Mouse (Mus musculus) hindbrain, postnatal 0 days (tissue): ENCODE data around the gene Ofd1. TPM values are rescaled to one million over a fixed set of nuclear protein-coding genes. Genes with fewer than 3 reads are reported as not detected.

Experiments used
- ATAC-seq: fragments of 200-750 bp; cut with Nextera tagmentation; 2 replicates; pipeline ENCODE4 v1.8.0; 2017; ENCODE audit warnings: mild to moderate bottlenecking, moderate TSS enrichment, moderate library complexity
- DNase-seq: peaks from one replicate; pipeline ENCODE4 v3.0.0-alpha.2; 2015; ENCODE audit warnings: low spot score
- H3K27ac ChIP-seq: fragments of 300-500 bp; sonication (generic); 2 replicates; pipeline ENCODE4 v1.5.1; 2014; ENCODE audit warnings: mild to moderate bottlenecking
- H3K27me3 ChIP-seq: fragments of 300-500 bp; sonication (generic); 2 replicates; pipeline ENCODE4 v1.6.1; 2014; ENCODE audit warnings: low read length, mixed read lengths; ENCODE audit not compliant: insufficient read depth
- H3K36me3 ChIP-seq: fragments of 300-500 bp; sonication (generic); 2 replicates; pipeline ENCODE4 v1.6.1; 2014; ENCODE audit warnings: low read length, mixed read lengths; ENCODE audit not compliant: insufficient read depth
- H3K4me1 ChIP-seq: fragments of 300-500 bp; sonication (generic); 2 replicates; pipeline ENCODE4 v1.6.1; 2014; ENCODE audit warnings: antibody characterized with exemption, low read length, mixed read lengths; ENCODE audit not compliant: insufficient read depth
- H3K4me2 ChIP-seq: fragments of 300-500 bp; sonication (generic); 2 replicates; pipeline ENCODE4 v1.6.1; 2014; ENCODE audit warnings: low read depth, mild to moderate bottlenecking, low read length, moderate library complexity, mixed read lengths
- H3K4me3 ChIP-seq: fragments of 300-500 bp; sonication (generic); 2 replicates; pipeline ENCODE4 v1.5.1; 2014; ENCODE audit warnings: low read length
- H3K9ac ChIP-seq: fragments of 300-500 bp; sonication (generic); replicated peaks from 2 replicates; pipeline ENCODE4 v1.6.1; 2014; ENCODE audit warnings: mild to moderate bottlenecking, low read length, moderate library complexity, mixed read lengths
- H3K9me3 ChIP-seq: fragments of 300-500 bp; sonication (generic); 2 replicates; pipeline ENCODE4 v1.6.1; 2016; ENCODE audit warnings: low read length, mixed read lengths
- CTCF ChIP-seq: IDR thresholded peaks from 2 replicates; pipeline ENCODE4 v1.5.1; 2016; ENCODE audit warnings: antibody characterized with exemption, control low read depth, low read depth
- WGBS: fragments of 180-500 bp; shearing (Covaris S2); extraction: QIAGEN DNeasy Blood & Tissue Kit; methylation state at CpG from one replicate; pipeline ENCODE4 v1.1.7; 2014; 5-methylcytosine and 5-hydroxymethylcytosine counted together
- polyA plus RNA-seq: library from polyadenylated mRNA; unstranded; fragments of >200 nt; fragmentation: Nextera tagmentation; extraction: Ambion mirVana; gene quantifications from 2 replicates; pipeline ENCODE4 v1.2.1, GENCODE M21; 2015
- total RNA-seq: library from RNA; depleted of rRNA; stranded (reverse); fragments of >200 nt; gene quantifications from 2 replicates; pipeline ENCODE4 v1.2.3, GENCODE M21; 2014; rRNA removed

The Ofd1 gene
- total and polyA plus RNA-seq, 2 experiments from 2014 or later, result 4.3 to 7.1 TPM

DNA sequence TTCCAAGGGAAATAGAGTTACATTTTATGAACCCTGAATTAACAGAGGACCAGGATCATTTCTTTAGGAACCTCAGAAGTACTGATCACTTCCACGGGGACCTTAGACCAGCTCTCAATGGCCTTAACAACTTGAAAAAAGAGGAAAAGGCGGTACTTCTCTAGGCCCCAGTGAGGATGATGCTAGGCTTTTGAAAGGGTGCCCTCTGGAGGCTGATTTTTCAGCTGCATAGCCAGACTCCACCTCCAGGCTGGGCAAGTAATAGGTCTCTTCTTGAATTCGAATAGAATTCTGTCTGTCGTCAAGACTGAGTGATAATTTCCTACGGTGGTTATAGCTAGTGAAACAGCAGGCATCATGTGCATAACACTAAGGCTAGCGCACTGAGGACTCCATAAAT is 88.7 kb downstream of the Ofd1 start:
- H3K4me2 ChIP-seq, result no peak overlapping the region
- H3K4me1 ChIP-seq, result 0 out of 2 replicates have a peak, but pooled peaks cover 3% of the 10 kb centered on the region
- H3K27ac ChIP-seq, result no peak overlapping the region
- peak; percentile 67 for DNase-seq
- H3K27me3 ChIP-seq, result no peaks in the 10 kb centered on the region
- peak; percentile 72 for TF ChIP-seq CTCF
- no peak overlapping the region for H3K9ac ChIP-seq
- no peaks in the 10 kb centered on the region for H3K9me3 ChIP-seq
- 35% methylated on average over 6 of the region's 6 CpGs for WGBS
- peak; percentile 68; the same call in 1 of the 2 replicates for ATAC-seq
- H3K4me3 ChIP-seq, result no peak overlapping the region
- no peaks in the 10 kb centered on the region for H3K36me3 ChIP-seq

DNA sequence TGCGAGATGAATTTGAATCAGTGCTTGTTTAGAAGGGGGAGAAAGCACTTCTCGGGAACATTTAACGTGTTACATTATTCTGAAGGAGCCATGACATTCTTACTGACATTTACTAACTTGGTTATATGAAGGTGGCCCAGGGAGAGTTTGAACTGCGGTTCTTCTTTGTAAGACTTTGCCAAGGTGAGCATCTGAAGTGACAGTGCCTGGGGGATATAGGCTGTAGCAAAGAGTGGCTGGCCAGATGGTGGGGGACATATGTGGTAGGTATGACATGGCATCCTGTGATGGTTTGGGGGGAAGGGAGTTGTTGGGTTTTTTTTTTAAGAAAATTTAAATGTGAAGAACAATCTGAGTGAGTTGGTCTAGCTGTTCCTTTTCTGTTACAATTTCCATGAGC is 91.9 kb downstream of the Ofd1 start:
- Histone ChIP-seq H3K27ac (peak overlapping the region; percentile 60; the same call in 1 of the 2 replicates), H3K4me3 (peak overlapping the region; percentile 43), H3K4me2 (peak overlapping the region; percentile 54), H3K36me3 (no peaks in the 10 kb centered on the region), H3K27me3 (no peaks in the 10 kb centered on the region), H3K4me1 (0 out of 2 replicates have a peak, but pooled peaks cover 3% of the 10 kb centered on the region), H3K9me3 (no peaks in the 10 kb centered on the region), H3K9ac (no peak overlapping the region; the same call in 1 of the 2 replicates)
- no peak for TF ChIP-seq CTCF
- no peak for ATAC-seq
- peak; percentile 35 for DNase-seq
- WGBS, result 46% methylated on average over 4 of the region's 4 CpGs

DNA sequence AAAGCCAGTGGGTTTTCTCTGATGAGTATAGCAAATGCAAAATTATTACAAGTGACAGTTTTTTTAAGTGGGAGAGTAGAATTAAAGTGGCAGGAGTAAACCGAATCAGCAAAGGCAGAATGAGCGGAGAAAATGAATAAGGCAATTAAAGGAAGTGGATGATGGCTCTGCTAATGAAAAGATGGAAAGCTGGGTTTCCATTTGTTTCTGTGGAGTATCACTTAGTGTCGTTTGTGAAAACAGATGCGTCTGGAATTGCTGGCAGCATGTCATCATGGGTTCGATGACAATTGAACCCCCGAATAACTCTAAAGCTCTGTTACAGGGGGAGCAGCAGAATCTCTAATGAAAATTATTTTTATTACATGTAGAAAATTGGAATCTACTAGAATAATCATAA is 92.4 kb downstream of the Ofd1 start:
- Histone ChIP-seq H3K9me3 (no peaks in the 10 kb centered on the region), H3K27ac (peak overlapping the region; percentile 48; the same call in 1 of the 2 replicates), H3K4me2 (peak overlapping the region; percentile 54), H3K4me1 (0 out of 2 replicates have a peak, but pooled peaks cover 3% of the 10 kb centered on the region), H3K4me3 (peak overlapping the region; percentile 43), H3K36me3 (no peaks in the 10 kb centered on the region), H3K27me3 (no peaks in the 10 kb centered on the region), H3K9ac (peak overlapping the region; percentile 22; the same call in 1 of the 2 replicates)
- no peak for TF ChIP-seq CTCF
- 52% methylated on average over 6 of the region's 6 CpGs for WGBS
- ATAC-seq (no peak), DNase-seq (no peak)

DNA sequence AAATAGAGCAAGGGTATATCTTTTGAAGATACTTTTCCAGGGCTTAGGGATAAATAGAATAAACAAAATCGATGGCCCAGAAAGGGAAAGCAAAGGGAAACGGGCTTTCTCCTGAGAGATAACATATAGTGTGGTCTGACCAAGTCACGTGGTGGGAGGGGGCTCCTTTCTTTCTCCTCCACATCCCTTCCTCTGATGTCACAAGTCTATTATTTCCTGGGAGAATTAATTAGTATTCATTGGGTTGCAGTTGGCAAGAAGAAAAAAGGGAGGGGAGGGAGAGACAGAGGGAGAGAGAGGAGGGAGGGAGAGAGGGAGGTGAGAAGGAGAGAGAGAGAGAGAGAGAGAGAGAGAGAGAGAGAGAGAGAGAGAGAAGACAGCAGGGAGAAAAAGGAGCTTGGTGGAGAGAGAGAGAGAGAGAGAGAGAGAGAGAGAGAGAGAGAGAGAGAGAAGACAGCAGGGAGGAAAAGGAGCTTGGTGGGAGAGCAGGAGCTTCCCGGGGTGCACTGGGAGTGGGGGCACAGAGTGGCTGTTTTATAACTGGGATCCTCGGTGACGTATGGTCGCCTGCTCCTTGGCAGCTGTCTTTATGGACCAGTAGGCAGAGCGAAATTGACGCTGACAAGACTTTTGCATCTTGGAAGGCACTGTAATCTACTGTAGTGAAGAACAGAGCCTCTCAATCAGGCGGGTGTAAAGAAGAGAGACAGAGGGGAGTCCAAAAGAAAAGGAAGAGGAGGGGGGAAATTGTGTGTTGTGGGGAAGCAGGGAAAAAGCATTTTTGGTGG is 96.1 kb downstream of the Ofd1 start:
- no peaks in the 10 kb centered on the region for H3K27me3 ChIP-seq

DNA sequence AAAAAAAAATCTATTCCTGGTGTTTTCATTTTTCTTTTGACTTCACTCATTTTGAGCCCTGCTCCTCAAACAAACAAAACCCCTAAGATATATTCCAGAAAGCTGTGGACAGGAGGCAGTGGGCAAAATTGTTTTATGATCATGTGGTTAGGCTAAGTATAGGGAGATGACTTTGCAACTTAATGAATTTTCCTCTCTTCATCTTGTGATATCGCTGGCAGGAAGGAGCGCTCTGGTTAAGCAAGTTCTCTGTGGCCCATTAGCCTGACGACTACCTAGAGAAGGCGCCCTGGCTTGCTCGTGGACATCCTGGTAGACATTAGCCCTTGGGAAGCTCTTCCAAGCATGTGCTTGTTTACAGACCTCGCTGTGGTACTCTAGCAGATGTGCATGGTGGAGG is 98.7 kb downstream of the Ofd1 start:
- H3K36me3 ChIP-seq, result no peaks in the 10 kb centered on the region
- no peak overlapping the region for H3K4me2 ChIP-seq
- no peaks in the 10 kb centered on the region for H3K27me3 ChIP-seq
- TF ChIP-seq CTCF, result no peak
- no peak for ATAC-seq
- H3K9ac ChIP-seq, result no peak overlapping the region
- no peaks in the 10 kb centered on the region for H3K9me3 ChIP-seq
- H3K4me1 ChIP-seq, result no peaks in the 10 kb centered on the region
- WGBS, result 77% methylated on average over 6 of the region's 6 CpGs
- no peak overlapping the region for H3K27ac ChIP-seq
- no peak for DNase-seq
- H3K4me3 ChIP-seq, result no peak overlapping the region

More for the DNA sequence above, 96.1 kb downstream of the Ofd1 start:
- ATAC-seq (peak; percentile 95), DNase-seq (peak; percentile 80)
- Histone ChIP-seq H3K9ac (peak overlapping the region; percentile 58), H3K4me2 (peak overlapping the region; percentile 54), H3K4me3 (peak overlapping the region; percentile 43), H3K36me3 (no peaks in the 10 kb centered on the region), H3K9me3 (no peaks in the 10 kb centered on the region), H3K4me1 (0 out of 2 replicates have a peak, but pooled peaks cover 3% of the 10 kb centered on the region), H3K27ac (peak overlapping the region; percentile 82)
- no peak for TF ChIP-seq CTCF
- 35% methylated on average over 10 of the region's 10 CpGs for WGBS

Other genes starting within 250 kb of the Ofd1 start
- 358 and 393 TPM in 2 replicates for gene Gpm6b, start 201.8 kb downstream of the Ofd1 start, total RNA-seq
- 369 and 418 TPM in 2 replicates for gene Gpm6b, start 201.8 kb downstream of the Ofd1 start, polyA plus RNA-seq
- 32.8 and 37.7 TPM in 2 replicates for gene Trappc2, start 130 bp downstream of the Ofd1 start, total RNA-seq
- gene Trappc2, start 130 bp downstream of the Ofd1 start, polyA plus RNA-seq, result 101 and 104 TPM in 2 replicates
- gene Rab9, start 39.2 kb upstream of the Ofd1 start, total RNA-seq, result 29.5 and 42.7 TPM in 2 replicates
- gene Rab9, start 39.2 kb upstream of the Ofd1 start, polyA plus RNA-seq, result 65.2 and 67.2 TPM in 2 replicates
- 3.7 and 4.5 TPM in 2 replicates for gene Tceanc, start 77.9 kb upstream of the Ofd1 start, total RNA-seq
- gene Tceanc, start 77.9 kb upstream of the Ofd1 start, polyA plus RNA-seq, result 3.9 and 4.0 TPM in 2 replicates
- 4.8 and 5.1 TPM in 2 replicates for gene Egfl6, start 145.0 kb upstream of the Ofd1 start, total RNA-seq
- 5.4 and 5.5 TPM in 2 replicates for gene Egfl6, start 145.0 kb upstream of the Ofd1 start, polyA plus RNA-seq